Mouse (Mus musculus) midbrain, embryonic 13.5 days (tissue): ENCODE measurements around the gene Timp2. TPM values are rescaled to one million over a fixed set of nuclear protein-coding genes. Genes with fewer than 3 reads are reported as not detected.

Source experiments
- ATAC-seq: fragments of 200-750 bp; cut with Nextera tagmentation; 2 replicates; pipeline ENCODE4 v1.8.0; 2017; ENCODE audit warnings: mild to moderate bottlenecking, moderate TSS enrichment, moderate library complexity
- H3K27ac ChIP-seq: fragments of 300-500 bp; sonication (generic); 2 replicates; pipeline ENCODE4 v1.5.1; 2015; ENCODE audit warnings: inconsistent platforms, mild to moderate bottlenecking, moderate library complexity
- H3K27me3 ChIP-seq: fragments of 300-500 bp; sonication (generic); 2 replicates; pipeline ENCODE4 v1.6.1; 2015; ENCODE audit warnings: mild to moderate bottlenecking, inconsistent platforms
- H3K36me3 ChIP-seq: fragments of 300-500 bp; sonication (generic); 2 replicates; pipeline ENCODE4 v1.6.1; 2015; ENCODE audit warnings: mild to moderate bottlenecking, inconsistent platforms
- H3K4me1 ChIP-seq: fragments of 300-500 bp; sonication (generic); replicated peaks from 2 replicates; pipeline ENCODE4 v1.6.1; 2015; ENCODE audit warnings: inconsistent platforms
- H3K4me2 ChIP-seq: fragments of 300-500 bp; sonication (generic); replicated peaks from 2 replicates; pipeline ENCODE4 v1.6.1; 2015; ENCODE audit warnings: moderate library complexity, mild to moderate bottlenecking, inconsistent platforms
- H3K4me3 ChIP-seq: fragments of 300-500 bp; sonication (generic); replicated peaks from 2 replicates; pipeline ENCODE4 v1.5.1; 2015; ENCODE audit warnings: mild to moderate bottlenecking, inconsistent platforms
- H3K9ac ChIP-seq: fragments of 300-500 bp; sonication (generic); replicated peaks from 2 replicates; pipeline ENCODE4 v1.6.1; 2015; ENCODE audit warnings: mild to moderate bottlenecking, inconsistent platforms
- H3K9me3 ChIP-seq: fragments of 300-500 bp; sonication (generic); 2 replicates; pipeline ENCODE4 v1.6.1; 2016; ENCODE audit warnings: mild to moderate bottlenecking, inconsistent platforms
- WGBS: fragments of 180-500 bp; shearing (Covaris S2); methylation state at CpG from one replicate; pipeline ENCODE4 v1.1.7; 2015; 5-methylcytosine and 5-hydroxymethylcytosine counted together
- polyA plus RNA-seq: library from polyadenylated mRNA; unstranded; fragments of >200 nt; fragmentation: Nextera tagmentation; extraction: Ambion mirVana; gene quantifications from 2 replicates; pipeline ENCODE4 v1.2.1, GENCODE M21; 2015

Timp2 gene
- polyA plus RNA-seq, 1 experiment from 2014 or later: 42.2 TPM

DNA sequence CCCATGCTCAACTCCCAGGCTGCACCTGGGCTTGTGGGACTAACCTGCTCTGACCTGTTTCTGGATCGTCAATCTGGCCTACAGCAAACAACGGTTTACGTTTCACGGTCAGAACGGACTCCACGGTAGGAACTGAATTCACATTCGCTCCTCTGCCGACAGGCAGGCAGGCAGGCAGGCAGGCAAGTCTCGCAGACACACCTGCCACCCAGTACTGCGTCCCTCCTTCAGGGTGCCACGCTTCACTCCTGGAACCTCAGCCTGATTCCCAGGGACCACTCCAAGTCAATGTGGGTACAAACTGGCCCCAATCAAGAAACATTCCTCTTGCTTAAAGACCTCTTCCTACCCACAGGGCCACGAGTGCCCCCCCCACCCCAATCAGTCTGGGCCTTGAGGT, 7.6 kb downstream of the Timp2 start:
- Histone ChIP-seq H3K9me3 (no peaks in the 10 kb centered on the region), H3K27me3 (no peaks in the 10 kb centered on the region), H3K9ac (no peak overlapping the region), H3K4me1 (peaks cover 41% of the 10 kb centered on the region), H3K4me2 (no peak overlapping the region), H3K4me3 (no peak overlapping the region), H3K36me3 (no peaks in the 10 kb centered on the region), H3K27ac (no peak overlapping the region)
- ATAC-seq: no peak
- 92% methylated on average over 12 of the region's 12 CpGs for WGBS

- ATAC-seq: no peak
- no peak overlapping the region for H3K4me3 ChIP-seq
- H3K4me1 ChIP-seq: peaks cover 41% of the 10 kb centered on the region
- WGBS: 95% methylated on average over 2 of the region's 2 CpGs
- no peaks in the 10 kb centered on the region for H3K27me3 ChIP-seq
- H3K4me2 ChIP-seq: no peak overlapping the region
- no peak overlapping the region for H3K27ac ChIP-seq
- no peaks in the 10 kb centered on the region for H3K9me3 ChIP-seq
- no peak overlapping the region for H3K9ac ChIP-seq
- no peaks in the 10 kb centered on the region for H3K36me3 ChIP-seq
Measured at GRCm38 (mm10) chr11:118347391-118347790, 8.1 kb downstream of the Timp2 start.

DNA sequence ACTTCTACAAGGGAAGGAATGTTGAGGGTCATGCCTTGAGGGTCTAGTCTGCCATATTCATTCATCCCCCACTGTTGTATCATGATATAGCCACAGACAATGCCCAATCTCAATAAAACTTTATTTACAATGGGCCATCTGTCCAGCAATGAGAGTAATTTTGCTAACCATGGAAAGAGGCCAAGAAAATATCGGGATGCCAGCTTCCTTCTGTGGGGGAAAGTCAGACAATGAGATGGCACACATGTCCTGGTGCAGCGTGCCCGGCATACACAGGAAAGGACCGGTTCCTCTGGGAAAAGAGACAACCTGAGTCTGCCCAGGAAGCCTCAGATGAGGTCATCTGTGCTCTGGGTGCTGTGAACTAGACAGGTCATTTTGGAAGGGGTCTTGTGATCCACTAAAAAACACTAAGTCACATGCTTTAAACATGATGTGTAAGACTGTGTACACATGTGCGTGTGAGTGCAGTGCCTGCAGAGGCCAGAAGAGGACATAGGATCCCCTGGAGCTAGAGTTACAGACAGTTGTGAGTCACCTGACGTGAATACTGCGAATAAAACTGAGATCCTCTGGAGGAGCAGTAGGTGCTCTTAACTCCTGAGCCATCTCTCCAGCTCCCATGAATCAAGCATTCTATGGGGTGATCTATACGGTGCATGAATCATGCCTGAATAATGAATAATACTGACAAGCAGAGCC, 9.0 kb downstream of the Timp2 start:
- 91% methylated on average over 8 of the region's 8 CpGs for WGBS

GRCm38 (mm10) chr11:118345693-118346092, 9.8 kb downstream of the Timp2 start:
- H3K4me2 ChIP-seq: no peak overlapping the region
- no peak overlapping the region for H3K9ac ChIP-seq
- no peaks in the 10 kb centered on the region for H3K9me3 ChIP-seq
- WGBS: 61% methylated on average over 4 of the region's 4 CpGs
- peak; percentile 59; the same call in 1 of the 2 replicates for ATAC-seq
- no peak overlapping the region for H3K27ac ChIP-seq
- H3K27me3 ChIP-seq: no peaks in the 10 kb centered on the region
- H3K36me3 ChIP-seq: no peaks in the 10 kb centered on the region
- H3K4me3 ChIP-seq: no peak overlapping the region
- peaks cover 53% of the 10 kb centered on the region for H3K4me1 ChIP-seq

More for the DNA sequence above, 9.0 kb downstream of the Timp2 start:
- Histone ChIP-seq H3K36me3 (no peaks in the 10 kb centered on the region), H3K9me3 (no peaks in the 10 kb centered on the region), H3K27me3 (no peaks in the 10 kb centered on the region), H3K4me2 (no peak overlapping the region), H3K27ac (no peak overlapping the region), H3K9ac (no peak overlapping the region), H3K4me3 (no peak overlapping the region), H3K4me1 (peaks cover 48% of the 10 kb centered on the region)
- ATAC-seq: no peak

GRCm38 (mm10) chr11:118343629-118344028, 11.9 kb downstream of the Timp2 start:
- 82% methylated on average over 2 of the region's 2 CpGs for WGBS
- H3K9ac ChIP-seq: no peak overlapping the region
- no peak overlapping the region for H3K27ac ChIP-seq
- ATAC-seq: no peak
- no peaks in the 10 kb centered on the region for H3K9me3 ChIP-seq
- no peaks in the 10 kb centered on the region for H3K27me3 ChIP-seq
- no peak overlapping the region for H3K4me3 ChIP-seq
- no peak overlapping the region for H3K4me2 ChIP-seq
- peaks cover 41% of the 10 kb centered on the region for H3K4me1 ChIP-seq
- no peaks in the 10 kb centered on the region for H3K36me3 ChIP-seq

DNA sequence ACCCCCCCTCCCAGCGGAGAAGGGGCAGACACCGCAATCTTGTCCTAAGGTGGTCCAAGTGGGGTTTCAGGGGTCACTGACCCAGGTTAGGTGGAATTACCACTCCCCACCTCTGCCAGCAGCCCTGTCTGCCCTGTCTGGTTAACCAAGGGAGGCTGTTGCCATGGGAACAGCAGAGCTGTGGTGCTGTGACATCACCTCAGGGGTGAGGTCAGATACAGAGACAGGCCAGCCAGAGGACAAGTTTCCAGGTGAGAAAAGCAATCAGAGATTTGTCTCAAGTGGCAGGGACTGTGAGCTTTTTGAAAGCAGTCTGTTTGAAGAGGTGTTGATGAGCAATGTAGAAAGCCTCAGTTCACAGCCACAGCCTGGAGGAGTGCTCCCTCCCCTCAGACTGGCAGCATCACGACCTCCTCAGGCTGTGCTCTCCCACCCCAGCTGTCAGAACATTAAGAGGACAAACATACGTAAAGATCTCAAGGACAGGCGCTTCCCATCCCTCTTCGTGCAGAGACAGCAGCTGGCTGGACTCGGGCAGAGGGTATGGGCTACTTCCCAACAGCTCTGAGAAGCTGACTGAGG, 13.0 kb downstream of the Timp2 start, which contains the start of gene Cep295nl:
Gene Cep295nl (minus strand): TSS at position 101 of the 582 bp plus-strand sequence.
- no peak within 1 kb of the TSS; the same call in 1 of the 2 replicates for H3K4me3 ChIP-seq
- H3K4me1 ChIP-seq: peaks cover 41% of the 10 kb centered on the region
- H3K9ac ChIP-seq: peak within 1 kb of the TSS; percentile 40; the same call in 1 of the 2 replicates
- H3K27me3 ChIP-seq: no peaks in the 10 kb centered on the region
- no peaks in the 10 kb centered on the region for H3K9me3 ChIP-seq
- H3K27ac ChIP-seq: peak within 1 kb of the TSS; percentile 60
- ATAC-seq: peak; percentile 59
- peak within 1 kb of the TSS; percentile 28 for H3K4me2 ChIP-seq
- no peaks in the 10 kb centered on the region for H3K36me3 ChIP-seq
- WGBS: 26% methylated on average over 7 of the region's 7 CpGs

GRCm38 (mm10) chr11:118337491-118338168, 17.9 kb downstream of the Timp2 start:
- WGBS: 86% methylated on average over 8 of the region's 8 CpGs
- Histone ChIP-seq H3K4me1 (peaks cover 15% of the 10 kb centered on the region), H3K27me3 (no peaks in the 10 kb centered on the region), H3K36me3 (peaks cover 11% of the 10 kb centered on the region), H3K4me2 (no peak overlapping the region), H3K9me3 (no peaks in the 10 kb centered on the region), H3K4me3 (no peak overlapping the region), H3K9ac (no peak overlapping the region), H3K27ac (no peak overlapping the region)
- no peak for ATAC-seq

DNA sequence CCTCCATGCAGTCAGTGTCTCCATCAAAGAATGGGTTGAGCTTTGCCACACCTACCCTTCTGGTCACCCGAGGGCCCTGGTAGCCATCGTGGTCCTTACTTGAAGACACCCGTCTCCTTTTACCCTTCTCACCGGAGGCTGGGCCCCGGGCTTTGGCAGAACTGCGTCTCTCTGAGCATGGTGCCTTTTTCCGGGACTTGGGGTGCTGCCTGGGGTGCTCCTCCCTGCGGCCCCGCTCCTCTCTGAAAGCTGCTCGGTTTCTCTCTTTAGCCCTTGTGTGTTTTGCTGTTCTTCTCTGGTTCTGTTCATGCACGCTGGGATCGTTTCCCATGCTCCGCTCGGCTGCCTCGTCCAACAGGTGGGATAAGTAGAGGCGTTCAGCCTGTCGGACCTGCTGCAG, 22.1 kb downstream of the Timp2 start:
- peaks cover 18% of the 10 kb centered on the region for H3K36me3 ChIP-seq
- H3K27me3 ChIP-seq: no peaks in the 10 kb centered on the region
- no peak overlapping the region for H3K4me3 ChIP-seq

GRCm38 (mm10) chr11:118332376-118332775, 23.2 kb downstream of the Timp2 start:
- no peak overlapping the region for H3K4me3 ChIP-seq
- H3K36me3 ChIP-seq: peaks cover 18% of the 10 kb centered on the region
- no peak overlapping the region for H3K9ac ChIP-seq
- peaks cover 7% of the 10 kb centered on the region for H3K4me1 ChIP-seq
- no peak overlapping the region for H3K4me2 ChIP-seq
- H3K27ac ChIP-seq: no peak overlapping the region
- no peak for ATAC-seq
- 94% methylated on average over 11 of the region's 11 CpGs for WGBS
- H3K27me3 ChIP-seq: no peaks in the 10 kb centered on the region
- peaks cover 3% of the 10 kb centered on the region; the same call in 1 of the 2 replicates for H3K9me3 ChIP-seq

More for the DNA sequence above, 22.1 kb downstream of the Timp2 start:
- no peak for ATAC-seq
- Histone ChIP-seq H3K4me1 (no peaks in the 10 kb centered on the region), H3K9me3 (peaks cover 3% of the 10 kb centered on the region; the same call in 1 of the 2 replicates), H3K4me2 (no peak overlapping the region), H3K9ac (no peak overlapping the region), H3K27ac (no peak overlapping the region)
- WGBS: 91% methylated on average over 17 of the region's 17 CpGs

- no peak overlapping the region for H3K9ac ChIP-seq
- WGBS: 94% methylated on average over 16 of the region's 16 CpGs
- ATAC-seq: no peak
Measured at GRCm38 (mm10) chr11:118330777-118331176, 24.8 kb downstream of the Timp2 start.

GRCm38 (mm10) chr11:118330361-118330760, 25.2 kb downstream of the Timp2 start:
- Histone ChIP-seq H3K4me1 (peaks cover 16% of the 10 kb centered on the region), H3K27me3 (no peaks in the 10 kb centered on the region), H3K27ac (no peak overlapping the region), H3K9me3 (peaks cover 3% of the 10 kb centered on the region; the same call in 1 of the 2 replicates), H3K36me3 (peaks cover 18% of the 10 kb centered on the region), H3K9ac (no peak overlapping the region), H3K4me2 (no peak overlapping the region), H3K4me3 (no peak overlapping the region)
- ATAC-seq: no peak
- WGBS: 91% methylated on average over 14 of the region's 14 CpGs

More at GRCm38 (mm10) chr11:118330777-118331176, 24.8 kb downstream of the Timp2 start:
- no peak overlapping the region for H3K4me2 ChIP-seq
- peaks cover 18% of the 10 kb centered on the region for H3K36me3 ChIP-seq
- H3K4me1 ChIP-seq: peaks cover 16% of the 10 kb centered on the region
- H3K4me3 ChIP-seq: no peak overlapping the region
- H3K27me3 ChIP-seq: no peaks in the 10 kb centered on the region
- no peak overlapping the region for H3K27ac ChIP-seq
- H3K9me3 ChIP-seq: peaks cover 3% of the 10 kb centered on the region; the same call in 1 of the 2 replicates

GRCm38 (mm10) chr11:118328947-118329346, 26.6 kb downstream of the Timp2 start:
- ATAC-seq: no peak
- H3K9ac ChIP-seq: no peak overlapping the region
- 95% methylated on average over 5 of the region's 5 CpGs for WGBS

More at GRCm38 (mm10) chr11:118328947-118329346, 26.6 kb downstream of the Timp2 start:
- Histone ChIP-seq H3K27ac (no peak overlapping the region), H3K36me3 (peaks cover 18% of the 10 kb centered on the region), H3K4me3 (no peak overlapping the region), H3K4me1 (peaks cover 16% of the 10 kb centered on the region), H3K4me2 (no peak overlapping the region), H3K9me3 (peaks cover 3% of the 10 kb centered on the region; the same call in 1 of the 2 replicates), H3K27me3 (no peaks in the 10 kb centered on the region)
